Mouse (Mus musculus) heart, postnatal 14 days (tissue): ENCODE data around the gene Frmd4a. TPM values are rescaled to one million over a fixed set of nuclear protein-coding genes. Genes with fewer than 3 reads are reported as not detected.

Experiments used
- DNase-seq, 2 experiments: peaks; one replicate each; pipeline ENCODE4 v3.0.0; 2021 to 2022
- intact Hi-C: fragments of 180-260 bp; cut with DNase I; formaldehyde crosslinking; loops from one replicate; pipeline ENCODE4 v1.15.1; 2025
- long read RNA-seq, 2 experiments: library from polyadenylated mRNA; stranded (forward); transcript quantifications; one replicate each; pipeline ENCODE4 v2.0.0; 2021
- total RNA-seq, 2 experiments: library from RNA; stranded (reverse); gene quantifications; 2 replicates each; pipeline ENCODE4 v1.2.3; 2021

Gene Frmd4a
- 10 to 100 TPM; 29.3 to 29.9 TPM for total RNA-seq
- long read RNA-seq, experiment 1, full-length matches to known transcripts: 3 of 18 reads
- long read RNA-seq, experiment 1, partial matches to known transcripts: 8 of 18 reads
- long read RNA-seq, experiment 1, other reads (novel, unspliced or antisense): 7 of 18 reads
- long read RNA-seq, experiment 2, full-length matches to known transcripts: 2 of 20 reads
- long read RNA-seq, experiment 2, partial matches to known transcripts: 9 of 20 reads
- long read RNA-seq, experiment 2, other reads (novel, unspliced or antisense): 9 of 20 reads

DNA sequence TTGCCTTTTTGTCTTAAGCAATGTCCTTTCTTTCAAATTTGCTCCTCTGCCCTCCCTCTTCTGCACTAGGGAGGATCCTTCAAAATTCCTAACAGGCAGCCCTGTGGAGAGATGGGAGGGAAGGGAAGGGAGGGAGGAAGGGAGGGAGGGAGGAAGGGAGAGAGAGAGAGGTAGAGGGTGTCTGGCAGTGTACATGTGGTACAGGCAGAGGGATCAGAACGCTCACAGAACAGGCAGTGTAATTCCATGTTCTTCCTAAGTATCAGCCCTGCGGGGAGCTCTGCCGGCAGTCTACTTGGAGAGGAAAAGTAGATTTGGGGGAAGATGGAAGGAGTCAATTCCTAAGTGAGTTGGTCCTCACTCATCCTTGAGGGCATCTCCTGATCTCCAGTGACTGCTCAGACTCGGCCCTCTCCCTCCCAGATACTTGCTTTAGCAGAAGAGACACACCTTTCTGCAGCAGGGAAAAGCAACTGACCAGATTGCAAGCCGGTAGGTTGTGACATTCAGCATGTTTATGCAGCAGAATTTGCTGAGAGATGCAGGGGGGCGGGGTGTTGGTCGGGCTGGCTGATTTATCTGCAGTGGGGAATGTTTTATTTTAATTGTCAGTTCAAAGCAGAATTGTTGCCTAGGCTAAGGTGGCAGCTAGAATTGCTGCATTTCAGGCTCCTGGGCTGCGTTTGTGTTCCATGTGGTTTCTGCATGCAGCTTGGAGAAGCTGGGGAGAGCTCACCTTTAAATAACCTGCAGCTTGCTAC lies at the start of gene Frmd4a:
Frmd4a (plus strand) TSS at position 190 of the 761 bp plus-strand sequence.
- no peak for DNase-seq
- intact Hi-C loops: no loop called here

- no peak for DNase-seq
- intact Hi-C loops: no loop called here
Observed at GRCm38 (mm10) chr2:3988876-3989275, 28.6 kb upstream of the Frmd4a start.

DNA sequence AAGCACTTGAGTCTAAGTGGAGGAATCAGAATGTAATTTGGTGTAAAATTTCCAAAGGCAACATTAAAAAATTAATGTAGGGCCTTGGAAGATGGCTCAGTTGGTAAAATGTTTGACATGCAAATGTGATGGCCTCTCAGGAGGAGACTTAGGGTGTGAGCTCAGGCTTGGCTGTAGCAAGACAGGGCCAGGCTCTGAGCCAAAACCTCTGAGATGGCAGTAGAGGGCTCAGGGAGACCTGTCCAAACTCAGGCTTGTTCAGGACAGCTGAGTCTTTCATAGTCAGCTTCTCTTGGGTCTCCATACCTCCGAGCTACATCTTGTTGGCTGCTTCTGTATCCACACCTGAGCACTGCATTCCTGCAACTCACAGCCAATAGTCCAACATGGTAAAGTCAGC lies 27.1 kb upstream of the Frmd4a start:
- no peak for DNase-seq
- intact Hi-C loops: no loop called here

DNA sequence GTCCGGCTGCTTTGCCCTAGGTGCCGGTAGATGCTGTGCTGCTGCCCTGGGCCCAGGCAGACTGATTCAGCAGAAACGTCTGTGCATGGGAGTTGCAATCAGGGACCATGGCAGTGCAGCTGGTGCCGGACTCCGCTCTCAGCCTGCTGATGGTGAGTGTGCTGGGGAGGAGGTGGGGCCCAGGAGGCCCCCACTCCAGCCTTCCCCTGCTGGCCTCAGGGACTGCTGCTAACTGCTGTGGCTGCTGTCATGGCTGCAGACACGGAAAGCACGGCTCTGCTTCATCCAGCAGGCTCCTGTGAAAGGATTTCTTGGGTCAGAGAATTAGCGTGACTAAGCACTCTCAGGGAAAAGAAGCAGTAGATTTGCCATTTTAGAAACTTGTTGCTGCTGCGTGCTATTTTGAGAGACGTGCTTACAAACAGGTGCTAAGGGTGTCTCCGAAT lies 937 bp downstream of the Frmd4a start:
- peak in 1 of 2 experiments; percentile 4 for DNase-seq
- intact Hi-C loops: no loop called here

- DNase-seq: no peak
- intact Hi-C loops: no loop called here
Observed at GRCm38 (mm10) chr2:4018909-4019308, 1.4 kb downstream of the Frmd4a start.

DNA sequence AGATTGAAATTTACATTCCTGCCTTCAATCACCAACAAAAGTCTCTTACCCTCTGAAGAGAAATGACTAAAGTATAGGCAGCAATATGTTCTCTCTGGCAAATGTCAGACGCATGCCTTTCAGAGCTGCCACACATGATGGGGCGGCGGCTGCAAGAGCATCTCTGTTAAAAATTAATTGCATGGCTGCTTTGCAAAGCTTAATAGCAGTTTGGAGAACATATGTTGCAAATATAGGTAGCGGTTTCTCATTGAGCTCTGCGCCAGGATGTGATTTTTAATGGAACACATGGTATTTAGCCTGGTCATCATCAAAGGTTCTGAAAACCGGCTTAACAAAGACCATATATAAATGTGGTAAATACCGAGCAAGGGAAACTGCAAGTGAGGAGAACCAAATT lies 7.4 kb downstream of the Frmd4a start:
- DNase-seq: no peak
- intact Hi-C loops: no loop called here

DNA sequence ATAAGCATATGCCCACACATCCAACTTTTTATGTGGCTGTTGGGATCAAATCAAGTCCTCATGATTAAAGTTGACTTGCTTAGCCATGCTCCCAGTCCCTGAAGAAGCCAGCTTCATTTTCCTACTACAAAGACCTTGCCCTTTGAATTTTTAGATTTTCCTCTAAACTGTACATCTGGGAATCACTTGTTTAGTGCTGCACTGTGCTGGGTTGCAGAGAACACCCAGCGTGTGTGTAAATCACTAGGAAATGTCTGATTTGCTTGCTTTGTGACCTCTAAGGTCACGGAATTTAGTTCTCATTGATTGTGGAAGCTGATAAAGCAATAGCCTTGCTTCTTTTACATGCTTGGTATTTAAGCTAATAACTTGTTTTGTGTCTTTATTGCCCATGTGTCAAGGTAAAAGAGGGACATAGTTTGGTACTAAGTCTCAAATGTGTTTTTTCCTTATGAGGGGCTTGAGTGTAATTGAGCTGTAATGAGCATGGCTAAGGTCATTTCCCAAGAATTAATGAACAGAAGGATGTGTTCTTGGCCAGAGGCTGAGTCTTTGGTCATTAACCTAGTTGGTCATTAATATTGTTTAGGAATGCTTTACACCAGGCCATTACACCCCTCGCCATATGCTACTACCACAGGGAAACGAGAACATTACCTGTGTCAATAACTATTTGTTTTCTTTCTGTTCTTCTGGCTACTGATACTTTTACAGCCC lies 11.7 kb downstream of the Frmd4a start:
- DNase-seq: no peak
- intact Hi-C loops: no loop called here

- intact Hi-C loops: no loop called here
- no peak for DNase-seq
Observed at GRCm38 (mm10) chr2:4036153-4036589, 18.7 kb downstream of the Frmd4a start.

- intact Hi-C loops: no loop called here
- no peak for DNase-seq
Observed at GRCm38 (mm10) chr2:4036651-4037117, 19.2 kb downstream of the Frmd4a start.

DNA sequence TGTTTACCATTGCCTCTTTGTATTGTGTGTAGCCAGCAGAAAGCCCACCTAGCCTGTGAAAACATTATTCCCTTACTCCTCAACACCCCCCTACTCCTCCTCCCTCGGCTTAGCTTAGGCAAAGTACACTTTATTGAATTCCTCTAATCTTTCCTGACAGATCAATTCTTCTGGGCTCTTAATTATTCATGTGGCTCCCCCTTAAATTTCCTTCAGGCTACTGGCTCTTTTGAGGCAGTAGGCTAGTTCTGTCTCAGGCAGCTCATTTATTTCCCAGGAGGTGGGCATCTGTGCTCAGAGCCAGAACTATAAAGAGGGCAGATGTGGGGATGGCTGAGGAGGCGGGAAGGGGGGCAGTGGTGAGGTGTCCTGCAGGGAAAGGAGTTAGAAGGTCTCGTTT lies 24.5 kb downstream of the Frmd4a start:
- intact Hi-C loops: no loop called here
- DNase-seq: no peak

DNA sequence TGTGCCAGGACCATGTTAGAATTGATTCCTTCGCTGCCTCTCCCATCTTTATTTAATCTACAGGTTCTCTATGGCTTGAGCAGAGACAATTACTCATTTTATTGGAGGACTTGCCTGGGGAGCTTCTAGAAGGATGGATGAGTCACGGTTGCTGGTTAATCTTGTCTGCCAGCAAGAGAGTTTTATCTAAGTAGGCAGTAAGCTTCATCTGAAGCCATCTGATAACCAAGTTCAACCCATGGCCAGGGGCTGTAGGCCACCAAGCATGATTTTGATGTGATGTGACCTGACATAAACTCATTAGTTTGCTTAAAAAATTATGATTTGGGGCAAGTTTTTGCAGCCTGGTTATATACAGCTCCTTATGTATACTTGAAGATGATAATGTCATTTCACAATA lies 38.0 kb downstream of the Frmd4a start:
- no peak for DNase-seq
- intact Hi-C loops: no loop called here

DNA sequence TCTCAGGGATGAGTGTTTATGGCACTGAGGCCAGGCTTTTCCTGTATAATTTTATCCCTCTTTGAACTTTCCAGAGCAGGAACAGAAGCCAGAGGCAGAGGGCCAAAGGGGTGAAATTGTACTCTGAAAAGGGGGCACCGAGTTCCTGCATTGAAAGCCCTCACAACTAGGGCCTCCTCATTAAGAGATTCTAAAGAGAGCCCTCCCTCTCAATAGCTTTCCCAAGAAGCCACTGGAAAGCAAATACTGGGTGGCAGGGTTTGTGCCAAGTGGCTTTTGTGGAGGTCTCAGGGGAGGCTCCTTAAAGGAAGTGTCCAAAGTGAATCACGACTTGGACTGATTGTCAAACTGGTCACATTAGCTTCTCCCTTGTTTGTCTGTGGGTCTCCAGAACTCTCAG lies 43.2 kb downstream of the Frmd4a start:
- intact Hi-C loops: no loop called here
- no peak for DNase-seq

DNA sequence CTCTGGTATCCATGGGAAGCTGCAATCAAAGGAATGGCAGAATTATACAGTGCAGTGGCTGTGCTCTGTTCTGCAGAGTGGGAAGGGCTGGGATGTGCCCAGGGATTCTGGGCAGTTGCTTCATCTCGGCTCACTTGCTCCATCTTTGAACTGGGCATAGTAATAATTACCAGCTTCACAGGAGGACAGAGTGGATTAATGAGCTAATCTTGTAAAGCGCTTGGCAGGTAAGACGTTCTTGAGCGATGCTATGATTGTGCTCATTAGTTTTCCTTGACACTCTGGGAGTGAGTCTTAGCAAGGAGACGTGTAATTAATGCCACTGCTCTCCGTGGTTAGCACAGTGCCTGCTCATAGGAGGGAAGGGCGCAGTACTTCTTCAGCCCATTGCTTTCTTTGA lies 54.3 kb downstream of the Frmd4a start:
- intact Hi-C loops: no loop called here
- DNase-seq: no peak

DNA sequence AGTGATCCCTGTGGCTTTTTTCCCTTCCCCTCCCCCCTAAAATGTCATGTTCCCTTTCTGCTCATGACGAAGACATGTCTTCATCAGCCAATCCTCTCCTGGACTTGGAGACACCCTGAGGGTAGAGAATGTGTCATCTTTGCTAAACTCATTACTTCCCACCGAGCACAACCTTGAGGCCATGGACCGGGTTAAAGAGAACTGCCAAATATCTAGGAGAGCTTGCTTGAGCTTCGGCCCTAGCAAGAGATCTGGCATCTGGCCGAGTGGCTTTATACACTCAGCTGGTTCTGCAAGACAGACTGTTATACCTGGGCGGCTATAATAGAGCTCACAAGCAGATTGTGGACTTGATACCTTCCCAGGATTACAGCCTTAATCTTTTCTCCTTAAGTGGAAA lies 66.4 kb downstream of the Frmd4a start:
- intact Hi-C loops: no loop called here
- DNase-seq: no peak

GRCm38 (mm10) chr2:4097601-4098000 lies 80.1 kb downstream of the Frmd4a start:
- DNase-seq: no peak
- intact Hi-C loops: no loop called here

- intact Hi-C loops: no loop called here
- DNase-seq: peak in 1 of 2 experiments; percentile 5
Observed at GRCm38 (mm10) chr2:4098948-4099776, 81.6 kb downstream of the Frmd4a start.

- DNase-seq: no peak
- intact Hi-C loops: no loop called here
Observed at GRCm38 (mm10) chr2:4099777-4100104, 82.2 kb downstream of the Frmd4a start.

DNA sequence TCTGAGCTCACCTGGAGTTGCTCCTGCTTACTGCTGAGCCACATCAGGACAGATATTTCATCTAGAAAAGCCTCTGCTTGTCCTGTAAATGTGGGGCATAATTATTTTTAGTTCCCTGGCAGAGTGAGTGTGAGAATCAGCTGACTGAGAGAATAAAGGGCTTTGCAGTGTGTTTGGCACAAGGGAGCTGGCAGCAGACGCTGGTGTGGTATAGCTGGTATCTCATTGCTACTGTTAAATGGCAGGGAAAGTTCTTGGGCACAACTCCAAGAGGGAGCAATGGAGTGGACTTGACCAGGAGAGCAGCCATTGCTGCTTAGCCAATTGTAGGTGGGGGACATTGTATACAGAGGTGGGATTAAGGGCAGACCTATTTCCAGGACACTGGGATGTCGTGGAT lies 83.9 kb downstream of the Frmd4a start:
- intact Hi-C loops: no loop called here
- peak; percentile 13 to 15 for DNase-seq

GRCm38 (mm10) chr2:4113303-4113920 lies 95.9 kb downstream of the Frmd4a start:
- intact Hi-C loops: no loop called here
- DNase-seq: no peak
